Mouse (Mus musculus) C2C12 (cell line): ENCODE measurements around the gene Psmd3.

Source experiments
- CEBPB ChIP-seq: IDR thresholded peaks from one replicate; pipeline ENCODE4 v1.6.1; 2011; ENCODE audit warnings: low read depth, mild to moderate bottlenecking, control low read depth, moderate library complexity
- CTCF ChIP-seq: IDR thresholded peaks from one replicate; pipeline ENCODE4 v1.5.1; 2011; ENCODE audit not compliant: control insufficient read depth, insufficient read depth, insufficient read length
- FOSL1 ChIP-seq: IDR thresholded peaks from one replicate; pipeline ENCODE4 v1.8.0; 2011; ENCODE audit warnings: mild to moderate bottlenecking, low read length; ENCODE audit not compliant: poor library complexity, insufficient read depth, severe bottlenecking
- MAX ChIP-seq: IDR thresholded peaks from one replicate; pipeline ENCODE4 v1.6.1; 2011; ENCODE audit warnings: mild to moderate bottlenecking, control low read depth
- MYOD1 ChIP-seq: IDR thresholded peaks from one replicate; pipeline ENCODE4 v1.6.1; 2011; ENCODE audit warnings: low read depth; ENCODE audit not compliant: control insufficient read depth, insufficient read length
- MYOG ChIP-seq: IDR thresholded peaks from one replicate; pipeline ENCODE4 v1.6.1; 2011; ENCODE audit not compliant: control insufficient read depth, insufficient read length; ENCODE audit errors: extremely low read depth
- USF1 ChIP-seq: IDR thresholded peaks from one replicate; pipeline ENCODE4 v1.6.1; 2011; ENCODE audit warnings: low read depth, mild to moderate bottlenecking, control low read depth, moderate library complexity

DNA sequence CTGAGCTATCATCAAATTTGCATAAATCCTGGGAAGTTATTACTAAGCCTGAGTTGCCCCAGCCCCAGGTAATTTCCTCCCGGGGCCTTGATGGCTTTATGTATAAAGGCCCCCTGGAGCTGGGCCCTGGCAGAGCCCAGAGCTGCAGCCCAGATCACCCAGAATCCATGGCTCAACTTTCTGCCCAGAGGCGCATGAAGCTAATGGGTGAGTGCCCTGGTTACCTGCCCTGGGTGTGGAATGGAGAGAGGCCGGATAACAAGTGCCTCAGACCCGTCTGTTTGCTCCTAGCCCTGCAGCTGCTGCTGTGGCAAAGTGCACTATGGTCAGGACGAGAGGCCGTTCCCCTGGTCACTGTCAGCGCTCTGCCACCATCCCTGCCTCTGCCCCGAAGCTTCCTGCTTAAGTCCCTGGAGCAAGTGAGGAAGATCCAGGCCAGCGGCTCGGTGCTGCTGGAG is 18.9 kb downstream of the Psmd3 start, which contains the start of gene Csf3:
- TF ChIP-seq USF1 (no peak), CTCF (no peak), FOSL1 (no peak), MYOD1 (no peak), MAX (no peak), MYOG (no peak), CEBPB (no peak)
